Mouse (Mus musculus) ES-E14 (cell line): Measurements from ENCODE around the gene Rab5c.

Source experiments
- CHD2 ChIP-seq: IDR thresholded peaks from 2 replicates; pipeline ENCODE4 v1.6.1; 2014; ENCODE audit warnings: mild to moderate bottlenecking, low read depth, low read length, inconsistent platforms
- HCFC1 ChIP-seq: IDR thresholded peaks from 2 replicates; pipeline ENCODE4 v1.6.1; 2012; ENCODE audit warnings: low read length, inconsistent platforms, borderline replicate concordance; ENCODE audit not compliant: insufficient read depth
- MAFK ChIP-seq: IDR thresholded peaks from 2 replicates; pipeline ENCODE4 v1.6.1; 2014; ENCODE audit warnings: mild to moderate bottlenecking, low read depth, low read length, inconsistent platforms; ENCODE audit not compliant: insufficient read depth
- ZC3H11A ChIP-seq: IDR thresholded peaks from 2 replicates; pipeline ENCODE4 v1.6.1; 2012; ENCODE audit warnings: low read depth, mild to moderate bottlenecking, inconsistent platforms, low read length, borderline replicate concordance
- ZNF384 ChIP-seq: IDR thresholded peaks from 2 replicates; pipeline ENCODE4 v1.6.1; 2012; ENCODE audit warnings: low read depth, low read length, inconsistent platforms

DNA sequence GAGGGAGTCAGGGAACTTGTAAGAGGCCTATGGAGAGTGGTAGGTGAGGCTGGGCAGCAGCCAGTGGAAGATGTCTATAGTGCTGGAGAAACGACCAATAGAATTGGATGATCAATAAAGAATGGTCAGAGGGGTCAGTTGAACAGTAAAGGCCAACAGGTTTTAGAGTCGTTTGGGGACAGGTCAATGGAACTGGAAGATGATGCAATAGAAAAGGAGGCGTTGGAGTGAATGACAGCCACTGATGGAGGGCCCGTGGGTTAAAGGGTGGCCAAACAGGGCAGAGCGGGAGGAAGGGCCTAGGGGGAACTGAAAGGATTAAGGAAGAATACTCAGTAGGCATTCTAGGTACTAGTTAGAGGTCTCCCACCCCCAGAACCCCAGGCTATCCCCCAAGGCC lies 9.1 kb upstream of the Rab5c start:
- TF ChIP-seq ZC3H11A: no peak
- no peak for TF ChIP-seq ZNF384
- TF ChIP-seq HCFC1: no peak
- TF ChIP-seq MAFK: no peak
- TF ChIP-seq CHD2: no peak
